Comparison of ENCODE assay signal across 8 mouse cellular contexts in genomic region chr10:80936810-80937164, GRCm38 (mm10). TPM values are rescaled to one million over a fixed set of nuclear protein-coding genes. Genes with fewer than 3 reads are reported as not detected.
DNase-seq lines count a peak whose midpoint lies in the region; ATAC-seq and TF ChIP-seq lines count a peak whose summit lies in the region.

No protein-coding gene starts in this region.

- H3K4me2 ChIP-seq in hindbrain, embryonic 12.5 days (replicated peaks) = peak overlapping the region; percentile 51

- H3K4me1 ChIP-seq in heart, embryonic 10.5 days = peaks cover 96% of the 10 kb centered on the region
- peaks cover 99% of the 10 kb centered on the region for H3K4me1 ChIP-seq in E14TG2a.4 (replicated peaks; ENCODE audit: low read depth, low read length)
- peaks cover 83% of the 10 kb centered on the region for H3K4me1 ChIP-seq in hindbrain, embryonic 12.5 days
- H3K4me1 ChIP-seq in midbrain, embryonic 10.5 days = peaks cover 92% of the 10 kb centered on the region

- intact Hi-C loops in left cerebral cortex, postnatal 14 days (cut with DNase I) = no loop called here

- peak overlapping the region; percentile 91 for H3K27ac ChIP-seq in heart, embryonic 10.5 days
- H3K27ac ChIP-seq in hindbrain, embryonic 12.5 days = no peak overlapping the region; the same call in 1 of the 2 replicates
- peak overlapping the region; percentile 39 for H3K27ac ChIP-seq in midbrain, embryonic 10.5 days (replicated peaks)

- no peak for DNase-seq in heart, embryonic 10.5 days (ENCODE audit: low spot score)
- DNase-seq in heart, adult 18-20 months = no peak
- DNase-seq in midbrain, embryonic 10.5 days (ENCODE audit: low spot score) = no peak
- DNase-seq in left cerebral cortex, postnatal 14 days (ENCODE audit: low spot score in 2 of 2) = no peak
- DNase-seq in spleen, adult 18-20 months = no peak
- no peak for DNase-seq in embryo, embryonic 11 days

- no peak for ATAC-seq in hindbrain, embryonic 12.5 days (ENCODE audit: low FRiP score)

- H3K27me3 ChIP-seq in heart, embryonic 10.5 days (ENCODE audit: insufficient read depth, poor library complexity, severe bottlenecking) = peaks cover 65% of the 10 kb centered on the region
- H3K27me3 ChIP-seq in E14TG2a.4 (ENCODE audit: insufficient read depth, low read length) = peaks cover 43% of the 10 kb centered on the region
- H3K27me3 ChIP-seq in hindbrain, embryonic 12.5 days = peaks cover 76% of the 10 kb centered on the region
- peaks cover 99% of the 10 kb centered on the region for H3K27me3 ChIP-seq in midbrain, embryonic 10.5 days (ENCODE audit: low read depth, poor library complexity, severe bottlenecking)

- peak overlapping the region; percentile 61 for H3K4me3 ChIP-seq in heart, embryonic 10.5 days
- H3K4me3 ChIP-seq in E14TG2a.4 (replicated peaks; ENCODE audit: low read length) = peak overlapping the region; percentile 71
- peak overlapping the region; percentile 29 for H3K4me3 ChIP-seq in hindbrain, embryonic 12.5 days
- peak overlapping the region; percentile 46 for H3K4me3 ChIP-seq in midbrain, embryonic 10.5 days

- 13% methylated on average over 6 of the region's 6 CpGs for WGBS in heart, embryonic 10.5 days
- WGBS in hindbrain, embryonic 12.5 days = 16% methylated on average over 6 of the region's 6 CpGs
- WGBS in midbrain, embryonic 10.5 days = 11% methylated on average over 6 of the region's 6 CpGs

- no peaks in the 10 kb centered on the region for H3K36me3 ChIP-seq in heart, embryonic 10.5 days
- no peaks in the 10 kb centered on the region for H3K36me3 ChIP-seq in E14TG2a.4 (ENCODE audit: insufficient read depth, low read length)
- H3K36me3 ChIP-seq in hindbrain, embryonic 12.5 days = no peaks in the 10 kb centered on the region
- no peaks in the 10 kb centered on the region for H3K36me3 ChIP-seq in midbrain, embryonic 10.5 days

- no peaks in the 10 kb centered on the region for H3K9me3 ChIP-seq in heart, embryonic 10.5 days
- no peaks in the 10 kb centered on the region for H3K9me3 ChIP-seq in E14TG2a.4 (ENCODE audit: low read length)
- no peaks in the 10 kb centered on the region for H3K9me3 ChIP-seq in hindbrain, embryonic 12.5 days (replicated peaks)
- no peaks in the 10 kb centered on the region for H3K9me3 ChIP-seq in midbrain, embryonic 10.5 days (replicated peaks)

- TF ChIP-seq CTCF in E14TG2a.4 (conservative IDR thresholded peaks at IDR 0.05; ENCODE audit: low read length) = no peak

- peak overlapping the region; percentile 54 for H3K9ac ChIP-seq in hindbrain, embryonic 12.5 days

RNA-seq across cellular contexts. Expression of gene Gadd45b, which starts 6.9 kb away (rescaled TPM):
- 17.1 and 20.1 TPM in 2 replicates for polyA plus RNA-seq in heart, embryonic 10.5 days (2016; fragmentation: Nextera tagmentation; extraction: Ambion mirVana)
- total RNA-seq in heart, adult 18-20 months (2021) = 10 to 100 TPM; 14.9 to 19.0 TPM
- 11.8 and 15.8 TPM in 2 replicates for polyA plus RNA-seq in hindbrain, embryonic 12.5 days (2016; fragmentation: Nextera tagmentation; extraction: Ambion mirVana)
- polyA plus RNA-seq in midbrain, embryonic 10.5 days (2016; fragmentation: Nextera tagmentation; extraction: Ambion mirVana) = 6.1 and 9.2 TPM in 2 replicates
- total RNA-seq in left cerebral cortex, postnatal 14 days (2021) = 10 to 100 TPM; 11.9 to 12.5 TPM

RNA-seq across cellular contexts. Expression of gene Lmnb2, which starts 18.7 kb away (rescaled TPM):
- polyA plus RNA-seq in heart, embryonic 10.5 days (2016; fragmentation: Nextera tagmentation; extraction: Ambion mirVana) = 39.7 and 47.3 TPM in 2 replicates
- 1 to 10 TPM; 4.7 to 5.8 TPM for total RNA-seq in heart, adult 18-20 months (2021)
- 56.8 and 57.9 TPM in 2 replicates for polyA plus RNA-seq in hindbrain, embryonic 12.5 days (2016; fragmentation: Nextera tagmentation; extraction: Ambion mirVana)
- 77.9 and 84.7 TPM in 2 replicates for polyA plus RNA-seq in midbrain, embryonic 10.5 days (2016; fragmentation: Nextera tagmentation; extraction: Ambion mirVana)
- 10 to 100 TPM; 19.7 to 20.1 TPM for total RNA-seq in left cerebral cortex, postnatal 14 days (2021)

RNA-seq across cellular contexts. Expression of gene Timm13, which starts 36.0 kb away (rescaled TPM):
- polyA plus RNA-seq in heart, embryonic 10.5 days (2016; fragmentation: Nextera tagmentation; extraction: Ambion mirVana) = 348 and 363 TPM in 2 replicates
- 100 to 1,000 TPM; 125 to 144 TPM for total RNA-seq in heart, adult 18-20 months (2021)
- 271 and 305 TPM in 2 replicates for polyA plus RNA-seq in hindbrain, embryonic 12.5 days (2016; fragmentation: Nextera tagmentation; extraction: Ambion mirVana)
- polyA plus RNA-seq in midbrain, embryonic 10.5 days (2016; fragmentation: Nextera tagmentation; extraction: Ambion mirVana) = 335 and 382 TPM in 2 replicates
- 100 to 1,000 TPM; 145 to 157 TPM for total RNA-seq in left cerebral cortex, postnatal 14 days (2021)
